Mouse (Mus musculus) stomach, embryonic 16.5 days (tissue): ENCODE data around the gene Optn. TPM values are rescaled to one million over a fixed set of nuclear protein-coding genes. Genes with fewer than 3 reads are reported as not detected.
"Not testable (repeated sequence)": the region's sequence is repeated elsewhere in the genome, so short reads cannot be mapped to it uniquely, and the experiment has no call there.

ENCODE experiments used
- ATAC-seq: fragments of 200-750 bp; cut with Nextera tagmentation; 2 replicates; pipeline ENCODE4 v1.8.0; 2017; ENCODE audit warnings: moderate number of reproducible peaks, moderate TSS enrichment; ENCODE audit not compliant: insufficient read depth, low FRiP score
- H3K27ac ChIP-seq: fragments of 300-500 bp; sonication (generic); 2 replicates; pipeline ENCODE4 v1.5.1; 2014; ENCODE audit warnings: low read length
- H3K27me3 ChIP-seq: fragments of 300-500 bp; sonication (generic); 2 replicates; pipeline ENCODE4 v1.6.1; 2014; ENCODE audit warnings: low read length, control low read depth, mixed read lengths; ENCODE audit not compliant: control insufficient read depth, insufficient read depth
- H3K36me3 ChIP-seq: fragments of 300-500 bp; sonication (generic); 2 replicates; pipeline ENCODE4 v1.6.1; 2014; ENCODE audit warnings: low read length; ENCODE audit not compliant: control insufficient read depth, insufficient read depth
- H3K4me1 ChIP-seq: fragments of 300-500 bp; sonication (generic); 2 replicates; pipeline ENCODE4 v1.6.1; 2014; ENCODE audit warnings: low read length, control low read depth, mixed read lengths; ENCODE audit not compliant: control insufficient read depth, insufficient read depth
- H3K4me2 ChIP-seq: fragments of 300-500 bp; sonication (generic); 2 replicates; pipeline ENCODE4 v1.6.1; 2014; ENCODE audit warnings: low read depth, low read length, mixed read lengths
- H3K4me3 ChIP-seq: fragments of 300-500 bp; sonication (generic); replicated peaks from 2 replicates; pipeline ENCODE4 v1.5.1; 2014; ENCODE audit warnings: mild to moderate bottlenecking, low read length
- H3K9ac ChIP-seq: fragments of 300-500 bp; sonication (generic); 2 replicates; pipeline ENCODE4 v1.6.1; 2014; ENCODE audit warnings: low read length
- H3K9me3 ChIP-seq: fragments of 300-500 bp; sonication (generic); replicated peaks from 2 replicates; pipeline ENCODE4 v1.6.1; 2016; ENCODE audit warnings: low read length, control low read depth; ENCODE audit not compliant: control insufficient read depth
- WGBS: fragments of 180-500 bp; shearing (Covaris S2); extraction: QIAGEN DNeasy Blood & Tissue Kit; methylation state at CpG from one replicate; pipeline ENCODE4 v1.1.7; 2014; 5-methylcytosine and 5-hydroxymethylcytosine counted together
- polyA plus RNA-seq: library from polyadenylated mRNA; unstranded; fragments of >200 nt; fragmentation: Nextera tagmentation; extraction: Ambion mirVana; gene quantifications from 2 replicates; pipeline ENCODE4 v1.2.1, GENCODE M21; 2015

The Optn gene
- polyA plus RNA-seq, 1 experiment from 2014 or later, result 17.6 TPM

DNA sequence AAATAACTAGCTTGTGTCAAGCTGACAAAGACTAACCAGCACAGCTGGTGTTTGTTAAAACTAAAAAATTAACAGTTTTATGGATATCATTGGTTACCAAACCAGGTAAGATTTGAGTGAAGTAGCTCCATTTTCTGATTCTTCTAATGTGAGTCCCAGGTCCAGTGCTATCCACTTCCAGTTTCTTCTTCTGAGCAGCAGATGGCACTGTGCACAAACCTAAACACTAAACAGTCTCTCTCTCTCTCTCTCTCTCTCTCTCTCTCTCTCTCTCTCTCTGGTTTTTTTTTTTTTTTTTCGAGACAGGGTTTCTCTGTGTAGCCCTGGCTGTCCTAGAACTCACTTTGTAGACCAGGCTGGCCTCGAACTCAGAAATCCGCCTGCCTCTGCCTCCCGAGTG, 26.5 kb upstream of the Optn start:
- H3K4me1 ChIP-seq, H3K36me3 ChIP-seq, H3K27me3 ChIP-seq, ATAC-seq, H3K27ac ChIP-seq, H3K9ac ChIP-seq, H3K4me3 ChIP-seq, H3K4me2 ChIP-seq: not testable (repeated sequence)
- H3K9me3 ChIP-seq, result 0 out of 2 replicates have a peak, but pooled peaks cover 10% of the 10 kb centered on the region
- 74% methylated on average over 4 of the region's 4 CpGs for WGBS

DNA sequence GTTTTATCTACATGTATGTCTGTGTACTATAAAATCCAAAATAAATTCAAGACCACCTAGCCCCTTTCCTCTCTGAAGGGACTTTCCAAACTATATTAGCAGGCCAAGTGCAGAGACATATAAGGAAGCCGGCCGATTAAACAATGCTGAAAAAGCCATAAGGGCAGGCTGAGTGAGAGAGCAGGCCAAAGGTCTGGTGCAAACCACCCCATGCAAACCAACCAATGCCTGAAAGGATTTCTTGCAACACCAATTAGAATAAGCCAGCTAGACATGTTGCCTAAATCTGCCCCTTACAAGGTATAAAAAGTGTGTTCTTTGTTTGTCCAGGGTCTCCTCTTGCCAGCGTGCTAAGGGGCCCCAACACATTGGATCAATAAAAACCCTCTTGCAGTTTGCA, 23.8 kb upstream of the Optn start:
- WGBS, result 79% methylated on average over 3 of the region's 3 CpGs
- no peak overlapping the region for H3K9ac ChIP-seq
- H3K27me3 ChIP-seq, result no peaks in the 10 kb centered on the region
- no peak for ATAC-seq
- H3K4me3 ChIP-seq, result no peak overlapping the region
- 0 out of 2 replicates have a peak, but pooled peaks cover 3% of the 10 kb centered on the region for H3K9me3 ChIP-seq
- H3K4me2 ChIP-seq, result no peak overlapping the region
- no peaks in the 10 kb centered on the region for H3K36me3 ChIP-seq
- H3K27ac ChIP-seq, result no peak overlapping the region
- no peaks in the 10 kb centered on the region for H3K4me1 ChIP-seq

DNA sequence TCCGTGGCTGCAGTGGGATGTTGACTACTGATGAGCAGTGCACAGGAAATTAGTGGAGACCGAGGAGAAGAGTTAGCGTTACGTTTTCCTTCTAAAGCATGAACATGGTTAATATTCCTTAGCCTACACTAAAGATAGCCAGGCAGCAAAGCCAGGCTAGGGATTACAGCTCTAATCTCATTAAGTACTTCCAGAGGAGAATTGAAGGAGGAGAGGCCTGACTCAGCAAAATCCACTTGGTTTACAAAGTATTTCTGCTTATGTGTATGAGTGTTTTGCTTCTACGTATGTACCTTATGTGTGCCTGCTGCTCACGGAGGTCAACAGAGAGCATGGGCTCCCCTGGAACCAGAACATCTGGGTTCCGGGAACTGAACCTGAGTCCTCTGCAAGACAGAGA, 19.9 kb upstream of the Optn start:
- no peaks in the 10 kb centered on the region for H3K36me3 ChIP-seq
- peaks cover 3% of the 10 kb centered on the region; the same call in 1 of the 2 replicates for H3K4me1 ChIP-seq
- H3K27me3 ChIP-seq, result no peaks in the 10 kb centered on the region
- ATAC-seq, result no peak
- H3K4me2 ChIP-seq, result no peak overlapping the region
- H3K4me3 ChIP-seq, result no peak overlapping the region
- no peak overlapping the region for H3K27ac ChIP-seq
- H3K9me3 ChIP-seq, result no peaks in the 10 kb centered on the region
- WGBS, result 90% methylated on average over 7 of the region's 7 CpGs
- H3K9ac ChIP-seq, result no peak overlapping the region

DNA sequence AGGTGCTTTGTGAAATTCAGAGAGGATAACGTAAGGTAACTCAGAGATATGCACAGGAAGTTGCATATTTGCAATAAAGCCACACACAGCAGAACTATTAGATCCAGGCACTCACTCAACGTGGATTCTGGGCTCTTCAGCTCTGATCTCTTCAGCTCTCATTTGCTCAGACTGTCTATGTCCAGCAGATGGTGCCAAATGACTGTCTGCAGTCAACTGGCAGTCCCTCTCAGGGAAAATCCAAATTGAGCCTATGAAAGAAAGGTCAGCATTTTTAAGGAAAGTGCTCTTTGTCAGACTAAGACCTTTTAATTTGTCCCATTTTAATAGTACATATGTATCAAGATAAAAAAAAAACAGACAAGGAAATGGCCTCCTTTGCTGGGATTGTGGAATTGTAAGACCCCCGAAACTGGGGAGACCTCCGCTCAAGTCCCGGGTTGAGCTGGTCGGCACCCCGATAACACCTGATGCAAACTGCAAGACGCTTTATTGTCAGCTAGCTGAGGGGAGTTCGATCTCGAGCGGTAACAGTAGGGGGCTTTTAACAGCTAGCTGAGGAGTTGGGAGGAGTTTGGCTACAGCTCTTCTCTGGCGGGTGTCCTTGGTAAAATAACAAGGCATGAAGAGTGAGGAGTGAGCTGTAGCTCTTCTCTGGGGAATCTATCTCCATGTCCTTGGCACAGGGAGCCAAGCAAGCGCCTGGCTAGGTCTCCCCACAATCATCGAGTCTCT, 16.4 kb upstream of the Optn start:
- no peaks in the 10 kb centered on the region for H3K9me3 ChIP-seq
- H3K4me1 ChIP-seq, result peaks cover 3% of the 10 kb centered on the region; the same call in 1 of the 2 replicates
- 6% methylated on average over 14 of the region's 14 CpGs for WGBS
- peak overlapping the region; percentile 35 for H3K4me3 ChIP-seq
- peak overlapping the region; percentile 56; the same call in 1 of the 2 replicates for H3K9ac ChIP-seq
- no peaks in the 10 kb centered on the region for H3K36me3 ChIP-seq
- H3K4me2 ChIP-seq, result peak overlapping the region; percentile 56
- ATAC-seq, result peak; percentile 60
- H3K27me3 ChIP-seq, result no peaks in the 10 kb centered on the region
- no peak overlapping the region for H3K27ac ChIP-seq

DNA sequence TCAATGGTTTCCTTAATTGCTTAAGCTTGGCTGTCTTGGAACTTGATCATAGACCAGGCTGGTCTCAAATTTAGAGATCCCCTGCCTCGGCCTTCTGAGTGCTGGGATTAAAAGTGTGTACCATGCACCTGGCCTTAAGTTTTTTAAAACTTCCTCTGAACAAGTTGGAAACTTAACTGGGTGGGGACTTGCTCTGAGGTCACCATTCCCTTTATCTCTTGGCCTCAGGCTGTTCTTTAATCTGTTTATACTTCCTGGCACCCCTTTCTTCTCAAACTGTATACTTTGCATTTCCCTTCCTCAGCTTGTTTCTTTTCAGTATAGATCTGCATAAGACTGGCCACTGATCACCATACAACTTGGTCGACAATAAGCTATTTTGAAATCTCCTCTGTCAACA, 14.1 kb upstream of the Optn start:
- Histone ChIP-seq H3K4me1 (peaks cover 3% of the 10 kb centered on the region; the same call in 1 of the 2 replicates), H3K4me3 (no peak overlapping the region), H3K36me3 (no peaks in the 10 kb centered on the region), H3K9me3 (no peaks in the 10 kb centered on the region), H3K9ac (no peak overlapping the region), H3K27me3 (no peaks in the 10 kb centered on the region), H3K4me2 (no peak overlapping the region), H3K27ac (no peak overlapping the region)
- ATAC-seq, result no peak
- 68% methylated on average over 2 of the region's 2 CpGs for WGBS

DNA sequence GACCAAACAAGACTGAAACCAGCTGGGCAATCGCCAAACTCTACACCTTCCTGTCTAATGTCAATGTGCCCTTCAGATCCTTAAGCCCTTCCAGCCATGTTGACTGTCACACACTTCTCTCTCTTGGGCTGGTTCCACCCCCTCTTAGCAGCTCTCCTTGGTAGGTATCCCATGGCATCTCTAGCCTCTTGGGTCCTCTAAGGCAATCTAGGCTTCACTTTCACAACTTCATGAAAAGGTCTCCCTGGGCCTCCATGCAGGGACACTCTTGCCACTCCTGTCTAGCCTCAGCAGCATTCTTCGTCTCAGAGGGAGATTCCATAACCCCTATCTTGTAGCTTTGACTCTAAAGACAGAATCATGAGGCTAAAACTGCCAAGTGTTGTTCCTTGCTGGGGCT, 13.6 kb upstream of the Optn start:
- Histone ChIP-seq H3K4me3 (no peak overlapping the region), H3K9ac (no peak overlapping the region), H3K4me1 (peaks cover 3% of the 10 kb centered on the region; the same call in 1 of the 2 replicates), H3K9me3 (no peaks in the 10 kb centered on the region), H3K36me3 (no peaks in the 10 kb centered on the region), H3K4me2 (no peak overlapping the region), H3K27me3 (no peaks in the 10 kb centered on the region), H3K27ac (no peak overlapping the region)
- 88% methylated on average over 2 of the region's 2 CpGs for WGBS
- no peak for ATAC-seq

DNA sequence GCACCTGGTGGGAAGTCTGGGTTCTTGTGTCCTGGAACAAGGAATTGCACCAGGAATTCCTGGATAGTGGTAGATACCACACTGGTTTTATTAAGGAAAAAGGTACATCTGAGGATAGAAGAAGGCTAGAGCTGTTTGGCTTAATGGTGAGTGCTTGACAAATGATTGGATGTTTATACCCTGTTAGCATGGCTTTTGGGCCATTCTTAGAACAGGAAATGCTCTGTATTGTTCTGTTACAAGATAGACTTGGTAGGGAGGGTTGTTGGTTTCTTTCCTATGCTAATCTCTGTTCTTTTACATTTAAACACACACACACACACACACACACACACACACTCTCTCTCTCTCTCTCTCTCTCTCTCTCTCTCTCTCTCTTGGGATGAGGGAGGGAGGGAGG, 12.0 kb upstream of the Optn start:
- no peak overlapping the region for H3K9ac ChIP-seq
- H3K36me3 ChIP-seq, result no peaks in the 10 kb centered on the region
- H3K4me1 ChIP-seq, result peaks cover 3% of the 10 kb centered on the region; the same call in 1 of the 2 replicates
- H3K9me3 ChIP-seq, result no peaks in the 10 kb centered on the region
- no peak overlapping the region for H3K4me2 ChIP-seq
- H3K27me3 ChIP-seq, result no peaks in the 10 kb centered on the region
- no peak overlapping the region for H3K4me3 ChIP-seq
- no peak for ATAC-seq
- no peak overlapping the region for H3K27ac ChIP-seq

DNA sequence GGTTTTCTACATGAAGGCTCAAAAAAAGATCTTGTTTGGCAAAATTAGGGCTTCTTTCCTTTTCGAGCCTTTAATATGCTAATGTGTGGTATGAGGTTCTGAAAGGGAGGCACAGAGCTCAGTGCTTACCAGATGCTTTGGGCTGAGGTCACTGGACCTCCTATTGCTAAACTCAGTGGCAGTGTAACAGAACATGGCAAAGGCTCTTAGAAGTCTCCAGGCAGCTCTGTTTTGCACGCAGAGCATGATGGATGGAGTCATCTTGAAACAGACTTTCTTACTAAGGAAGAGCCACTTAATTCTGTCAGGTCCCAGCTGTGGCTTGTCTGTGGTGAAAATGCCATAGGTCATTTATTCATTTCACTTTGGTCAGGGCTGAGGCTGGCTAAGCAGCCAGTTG, 11.6 kb upstream of the Optn start:
- no peak overlapping the region for H3K4me3 ChIP-seq
- 48% methylated on average over 2 of the region's 2 CpGs for WGBS
- no peak for ATAC-seq
- no peaks in the 10 kb centered on the region for H3K9me3 ChIP-seq
- H3K27ac ChIP-seq, result no peak overlapping the region
- H3K27me3 ChIP-seq, result no peaks in the 10 kb centered on the region
- H3K9ac ChIP-seq, result no peak overlapping the region
- H3K36me3 ChIP-seq, result no peaks in the 10 kb centered on the region
- no peak overlapping the region for H3K4me2 ChIP-seq
- peaks cover under 1% of the 10 kb centered on the region; the same call in 1 of the 2 replicates for H3K4me1 ChIP-seq

DNA sequence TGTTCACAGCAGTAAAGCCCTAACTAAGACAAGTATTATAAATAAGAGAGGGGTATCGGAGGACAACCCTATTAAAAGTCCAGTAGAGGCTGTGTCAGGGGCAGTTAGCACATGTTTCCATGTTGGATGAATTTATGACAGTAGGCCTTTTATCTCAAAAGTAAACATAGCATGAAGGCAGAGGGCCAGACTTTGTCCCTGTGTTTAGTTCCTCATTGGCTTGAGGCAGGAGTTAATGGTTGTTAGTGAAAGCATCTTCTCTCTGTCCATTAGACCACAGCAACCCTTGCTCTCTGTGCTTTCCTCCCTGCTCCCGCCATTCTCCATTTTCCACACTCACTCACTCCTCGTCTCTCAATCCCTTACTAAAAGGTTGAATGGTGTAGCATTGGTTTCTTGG, 9.9 kb upstream of the Optn start:
- H3K4me1 ChIP-seq, result no peaks in the 10 kb centered on the region
- H3K36me3 ChIP-seq, result no peaks in the 10 kb centered on the region
- no peaks in the 10 kb centered on the region for H3K27me3 ChIP-seq
- ATAC-seq, result no peak
- H3K4me2 ChIP-seq, result no peak overlapping the region
- no peak overlapping the region for H3K9ac ChIP-seq
- H3K27ac ChIP-seq, result no peak overlapping the region
- no peaks in the 10 kb centered on the region for H3K9me3 ChIP-seq
- 88% methylated on average over 3 of the region's 3 CpGs for WGBS
- H3K4me3 ChIP-seq, result no peak overlapping the region
